In the genomic region with DNA sequence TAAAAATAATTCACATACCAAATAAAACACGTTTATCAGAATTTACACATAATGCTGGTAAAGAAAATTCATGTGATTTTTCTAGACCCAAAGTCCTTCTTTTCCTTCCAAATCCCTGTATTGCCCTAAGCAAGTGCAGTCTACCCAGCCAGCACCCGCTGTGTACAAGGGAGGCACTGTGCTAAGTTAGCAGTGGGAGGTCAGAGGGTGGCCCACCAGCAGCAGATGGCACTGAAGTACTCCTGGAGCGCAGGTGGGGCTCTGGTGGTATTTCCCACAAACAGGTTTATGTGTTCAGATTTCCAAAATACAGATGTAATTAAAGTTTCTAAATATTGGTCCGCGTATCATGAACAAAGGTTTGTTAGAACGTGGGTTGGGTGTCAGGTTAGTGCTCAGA, we compare ENCODE assay signal across 25 mouse cellular contexts. TPM values are rescaled to one million over a fixed set of nuclear protein-coding genes. Genes with fewer than 3 reads are reported as not detected.
DNase-seq lines count a peak whose midpoint lies in the region; ATAC-seq and TF ChIP-seq lines count a peak whose summit lies in the region.
"Had no signal": no experiment of that assay in that cellular context is flagged by ENCODE, and none has a peak within 500 bp of the region (broad histone marks: within the 10 kb centered on the region; RNA-seq: fewer than 3 reads in every experiment).

No protein-coding gene starts in this region.

- peak; percentile 77 for DNase-seq in cerebellum, adult 11-12 months
- DNase-seq in cerebellum, postnatal 4 days (ENCODE audit: low spot score in 2 of 2), result no peak
- DNase-seq in cerebellum, adult 18-20 months, result peak; percentile 67 to 70
- DNase-seq in cerebellum, adult 9-10 months, result peak; percentile 80
- DNase-seq in cerebellum, postnatal 36 days, result peak; percentile 54 to 66
- no peak for DNase-seq in hindbrain, embryonic 10.5 days (ENCODE audit: low spot score)
- no peak for DNase-seq in midbrain, postnatal 0 days (ENCODE audit: low spot score)
- DNase-seq: adrenal gland, adult 2 months; adrenal gland, postnatal 14 days; B cell, adult 2 months; forebrain, postnatal 0 days; gastrocnemius, postnatal 25 days; heart, adult 2 months; kidney, adult 11 months; kidney, adult 8-10 months had no signal

- 93% methylated on average over 6 of the region's 6 CpGs for WGBS in hindbrain, embryonic 10.5 days
- WGBS in midbrain, postnatal 0 days, result 93% methylated on average over 6 of the region's 6 CpGs

- H3K4me1 ChIP-seq in hindbrain, embryonic 10.5 days (replicated peaks), result peaks cover under 1% of the 10 kb centered on the region; the same call in 1 of the 2 replicates
- no peaks in the 10 kb centered on the region for H3K4me1 ChIP-seq in midbrain, postnatal 0 days (ENCODE audit: insufficient read depth, low read length)
- H3K4me1 ChIP-seq: embryonic facial prominence, embryonic 12.5 days; embryonic facial prominence, embryonic 15.5 days; heart, embryonic 10.5 days; hindbrain, embryonic 13.5 days; intestine, embryonic 15.5 days had no signal

- no peaks in the 10 kb centered on the region for H3K27me3 ChIP-seq in hindbrain, embryonic 10.5 days (ENCODE audit: insufficient read depth, poor library complexity, severe bottlenecking)
- H3K27me3 ChIP-seq in midbrain, postnatal 0 days (ENCODE audit: insufficient read depth, low read length), result no peaks in the 10 kb centered on the region
- H3K27me3 ChIP-seq: CH12.LX; embryonic facial prominence, embryonic 12.5 days; embryonic facial prominence, embryonic 15.5 days; heart, embryonic 13.5 days; hindbrain, embryonic 13.5 days; intestine, embryonic 15.5 days had no signal

- H3K27ac ChIP-seq in hindbrain, embryonic 10.5 days, result no peak overlapping the region
- no peak overlapping the region for H3K27ac ChIP-seq in midbrain, postnatal 0 days (ENCODE audit: low read depth, low read length)
- H3K27ac ChIP-seq: embryonic facial prominence, embryonic 12.5 days; embryonic facial prominence, embryonic 15.5 days; heart, adult 2 months; heart, embryonic 10.5 days; heart, embryonic 13.5 days; hindbrain, embryonic 13.5 days; intestine, embryonic 15.5 days had no signal

- H3K9ac ChIP-seq in midbrain, postnatal 0 days (replicated peaks; ENCODE audit: low read length, poor library complexity, severe bottlenecking), result no peak overlapping the region
- H3K9ac ChIP-seq: embryonic facial prominence, embryonic 12.5 days; embryonic facial prominence, embryonic 15.5 days; forebrain, postnatal 0 days; heart, embryonic 13.5 days; hindbrain, embryonic 13.5 days; intestine, embryonic 15.5 days had no signal

- no peak overlapping the region for H3K4me3 ChIP-seq in hindbrain, embryonic 10.5 days
- no peak overlapping the region for H3K4me3 ChIP-seq in midbrain, postnatal 0 days (ENCODE audit: low read depth, low read length)
- H3K4me3 ChIP-seq: embryonic facial prominence, embryonic 12.5 days; embryonic facial prominence, embryonic 15.5 days; heart, adult 2 months; heart, embryonic 10.5 days; heart, embryonic 13.5 days; hindbrain, embryonic 13.5 days; intestine, embryonic 15.5 days had no signal

- no peak for ATAC-seq in midbrain, postnatal 0 days (ENCODE audit: low FRiP score)
- ATAC-seq: forebrain, embryonic 14.5 days; forebrain, postnatal 0 days; hindbrain, embryonic 16.5 days; intestine, embryonic 15.5 days had no signal

- H3K36me3 ChIP-seq in hindbrain, embryonic 10.5 days, result peaks cover 91% of the 10 kb centered on the region
- H3K36me3 ChIP-seq in midbrain, postnatal 0 days (ENCODE audit: insufficient read depth, low read length), result peaks cover 38% of the 10 kb centered on the region
- H3K36me3 ChIP-seq: intestine, embryonic 15.5 days had no signal

- H3K9me3 ChIP-seq in hindbrain, embryonic 10.5 days, result no peaks in the 10 kb centered on the region
- no peaks in the 10 kb centered on the region for H3K9me3 ChIP-seq in midbrain, postnatal 0 days (ENCODE audit: low read length)
- H3K9me3 ChIP-seq: embryonic facial prominence, embryonic 12.5 days; embryonic facial prominence, embryonic 15.5 days; G1E; heart, embryonic 10.5 days; heart, embryonic 13.5 days; hindbrain, embryonic 13.5 days; intestine, embryonic 15.5 days had no signal

- H3K4me2 ChIP-seq in midbrain, postnatal 0 days (ENCODE audit: low read depth, low read length, poor library complexity, severe bottlenecking), result no peak overlapping the region
- H3K4me2 ChIP-seq: embryonic facial prominence, embryonic 12.5 days; embryonic facial prominence, embryonic 15.5 days; heart, embryonic 13.5 days; hindbrain, embryonic 13.5 days; intestine, embryonic 15.5 days had no signal

- no peak for TF ChIP-seq CTCF in midbrain, postnatal 0 days (IDR thresholded peaks at IDR 0.05)

RNA-seq across cellular contexts. Expression of gene Tbc1d9b, which starts 34.1 kb away (rescaled TPM):
- polyA plus RNA-seq in hindbrain, embryonic 10.5 days (2016; fragmentation: Nextera tagmentation; extraction: Ambion mirVana), result 39.3 and 40.9 TPM in 2 replicates
- 58.5 and 68.8 TPM in 2 replicates for total RNA-seq in midbrain, postnatal 0 days (2014; rRNA removed)
- polyA plus RNA-seq in midbrain, postnatal 0 days (2015; fragmentation: Nextera tagmentation; extraction: Ambion mirVana), result 31.3 and 32.5 TPM in 2 replicates

Comparison
In these comparisons a context has a peak if more than half of its experiments do, and no peak if none do; other contexts are left out.
1. DNase-seq: peak in cerebellum, adult 11-12 months (single experiment), cerebellum, adult 18-20 months (2 of 2), cerebellum, adult 9-10 months (single experiment) and cerebellum, postnatal 36 days (2 of 2); none in cerebellum, postnatal 4 days (0 of 2), hindbrain, embryonic 10.5 days (single experiment) and midbrain, postnatal 0 days (single experiment).